Mouse (Mus musculus): ENCODE measurements around the gene Nell1. TPM values are rescaled to one million over a fixed set of nuclear protein-coding genes. Genes with fewer than 3 reads are reported as not detected.

Gene Nell1
- total and polyA plus RNA-seq, 2 experiments from 2014 or later, result 56.9 to 68.7 TPM

DNA sequence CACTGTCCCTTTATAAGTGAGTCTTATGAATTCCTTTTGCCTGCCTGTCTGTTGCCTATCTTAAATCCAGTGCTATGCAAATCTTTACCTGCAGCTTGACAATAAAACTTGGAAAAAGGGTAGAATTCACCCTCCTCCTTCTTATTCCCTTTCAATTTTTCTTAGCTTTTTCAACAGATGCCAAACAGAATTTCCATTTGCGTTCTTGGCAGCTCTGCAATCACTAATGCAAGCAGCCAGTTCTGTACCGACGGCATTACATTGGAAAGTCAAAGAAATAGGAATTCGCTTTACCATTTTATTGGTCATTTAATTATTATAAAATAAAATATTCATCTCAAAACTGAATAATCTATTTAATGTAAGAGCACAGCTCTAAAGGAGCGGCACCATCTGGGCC is 781.7 kb downstream of the Nell1 start:
- Histone ChIP-seq H3K27me3 (ENCODE audit: insufficient read depth, low read length) (no peaks in the 10 kb centered on the region), H3K27ac (ENCODE audit: low read depth, low read length) (no peak overlapping the region), H3K9ac (replicated peaks; ENCODE audit: low read length, poor library complexity, severe bottlenecking) (no peak overlapping the region), H3K36me3 (ENCODE audit: insufficient read depth, low read length) (no peaks in the 10 kb centered on the region), H3K4me2 (ENCODE audit: low read depth, low read length, poor library complexity, severe bottlenecking) (no peak overlapping the region), H3K4me3 (ENCODE audit: low read depth, low read length) (no peak overlapping the region), H3K9me3 (ENCODE audit: low read length) (no peaks in the 10 kb centered on the region), H3K4me1 (ENCODE audit: insufficient read depth, low read length) (no peaks in the 10 kb centered on the region)
- ATAC-seq (ENCODE audit: low FRiP score) (no peak), DNase-seq (ENCODE audit: low spot score) (no peak)
- TF ChIP-seq CTCF (IDR thresholded peaks at IDR 0.05), result no peak
- WGBS, result 53% methylated on average over 5 of the region's 5 CpGs

DNA sequence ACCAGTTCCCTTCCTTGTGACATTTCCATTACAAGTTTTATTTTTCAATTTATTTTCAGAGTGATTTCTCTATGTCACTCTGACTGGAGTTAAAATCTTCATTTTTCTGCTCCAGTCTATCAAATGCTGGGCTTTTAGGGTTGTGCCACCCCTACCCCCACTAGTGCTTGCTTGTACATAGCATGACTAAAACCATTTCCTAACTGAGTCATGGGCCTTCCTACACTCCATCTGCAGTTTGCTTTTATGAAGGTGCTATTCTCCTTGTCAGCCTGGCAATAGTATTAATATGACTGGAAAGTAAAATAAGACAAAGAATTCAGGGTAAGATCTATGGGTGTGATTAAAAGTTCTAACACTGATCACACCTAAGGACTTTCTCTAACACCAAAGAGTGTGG is 798.9 kb downstream of the Nell1 start:
- DNase-seq (ENCODE audit: low spot score) (no peak), ATAC-seq (ENCODE audit: low FRiP score) (no peak)
- Histone ChIP-seq H3K36me3 (ENCODE audit: insufficient read depth, low read length) (no peaks in the 10 kb centered on the region), H3K27ac (ENCODE audit: low read depth, low read length) (no peak overlapping the region), H3K4me3 (ENCODE audit: low read depth, low read length) (no peak overlapping the region), H3K9me3 (ENCODE audit: low read length) (no peaks in the 10 kb centered on the region), H3K27me3 (ENCODE audit: insufficient read depth, low read length) (no peaks in the 10 kb centered on the region), H3K4me1 (ENCODE audit: insufficient read depth, low read length) (no peaks in the 10 kb centered on the region), H3K9ac (replicated peaks; ENCODE audit: low read length, poor library complexity, severe bottlenecking) (no peak overlapping the region), H3K4me2 (ENCODE audit: low read depth, low read length, poor library complexity, severe bottlenecking) (no peak overlapping the region)
- no peak for TF ChIP-seq CTCF (IDR thresholded peaks at IDR 0.05)

GRCm38 (mm10) chr7:50781105-50781504 is 806.4 kb downstream of the Nell1 start:
- no peak overlapping the region for H3K27ac ChIP-seq (ENCODE audit: low read depth, low read length)
- no peaks in the 10 kb centered on the region for H3K36me3 ChIP-seq (ENCODE audit: insufficient read depth, low read length)
- no peaks in the 10 kb centered on the region for H3K4me1 ChIP-seq (ENCODE audit: insufficient read depth, low read length)
- H3K9ac ChIP-seq (replicated peaks; ENCODE audit: low read length, poor library complexity, severe bottlenecking), result no peak overlapping the region
- H3K27me3 ChIP-seq (ENCODE audit: insufficient read depth, low read length), result no peaks in the 10 kb centered on the region
- WGBS, result 97% methylated on average over 1 of the region's 1 CpGs
- no peaks in the 10 kb centered on the region for H3K9me3 ChIP-seq (ENCODE audit: low read length)
- H3K4me3 ChIP-seq (ENCODE audit: low read depth, low read length), result no peak overlapping the region
- TF ChIP-seq CTCF (IDR thresholded peaks at IDR 0.05), result no peak
- no peak overlapping the region for H3K4me2 ChIP-seq (ENCODE audit: low read depth, low read length, poor library complexity, severe bottlenecking)
- ATAC-seq (ENCODE audit: low FRiP score) (no peak), DNase-seq (ENCODE audit: low spot score) (no peak)

GRCm38 (mm10) chr7:50783652-50784051 is 809.0 kb downstream of the Nell1 start:
- Histone ChIP-seq H3K9me3 (ENCODE audit: low read length) (no peaks in the 10 kb centered on the region), H3K4me1 (ENCODE audit: insufficient read depth, low read length) (no peaks in the 10 kb centered on the region), H3K27ac (ENCODE audit: low read depth, low read length) (no peak overlapping the region), H3K9ac (replicated peaks; ENCODE audit: low read length, poor library complexity, severe bottlenecking) (no peak overlapping the region), H3K36me3 (ENCODE audit: insufficient read depth, low read length) (no peaks in the 10 kb centered on the region), H3K27me3 (ENCODE audit: insufficient read depth, low read length) (no peaks in the 10 kb centered on the region), H3K4me3 (ENCODE audit: low read depth, low read length) (no peak overlapping the region), H3K4me2 (ENCODE audit: low read depth, low read length, poor library complexity, severe bottlenecking) (no peak overlapping the region)
- no peak for ATAC-seq (ENCODE audit: low FRiP score)
- peak; percentile 52 for DNase-seq (ENCODE audit: low spot score)
- TF ChIP-seq CTCF (IDR thresholded peaks at IDR 0.05), result peak; percentile 48
- WGBS, result 62% methylated on average over 1 of the region's 1 CpGs

DNA sequence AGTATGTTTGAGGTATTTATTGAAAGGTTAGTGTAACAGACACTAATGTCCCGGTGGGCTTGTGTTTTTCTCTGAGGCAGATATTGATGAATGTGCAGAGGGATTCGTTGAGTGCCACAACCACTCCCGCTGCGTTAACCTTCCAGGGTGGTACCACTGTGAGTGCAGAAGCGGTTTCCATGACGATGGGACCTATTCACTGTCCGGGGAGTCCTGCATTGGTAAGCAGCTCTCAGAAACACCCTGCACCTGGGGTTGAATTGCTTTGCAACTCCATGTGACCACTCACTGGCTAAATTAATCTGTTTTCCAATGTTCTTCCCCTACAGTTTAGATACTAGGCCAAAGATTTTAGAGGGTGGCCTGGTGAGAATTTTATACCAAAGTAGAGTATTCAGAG is 851.5 kb downstream of the Nell1 start:
- Histone ChIP-seq H3K4me3 (ENCODE audit: low read depth, low read length) (no peak overlapping the region), H3K36me3 (ENCODE audit: insufficient read depth, low read length) (no peaks in the 10 kb centered on the region), H3K27me3 (ENCODE audit: insufficient read depth, low read length) (no peaks in the 10 kb centered on the region), H3K4me1 (ENCODE audit: insufficient read depth, low read length) (peaks cover 3% of the 10 kb centered on the region; the same call in 1 of the 2 replicates), H3K27ac (ENCODE audit: low read depth, low read length) (no peak overlapping the region), H3K9ac (replicated peaks; ENCODE audit: low read length, poor library complexity, severe bottlenecking) (no peak overlapping the region), H3K4me2 (ENCODE audit: low read depth, low read length, poor library complexity, severe bottlenecking) (no peak overlapping the region), H3K9me3 (ENCODE audit: low read length) (no peaks in the 10 kb centered on the region)
- no peak for TF ChIP-seq CTCF (IDR thresholded peaks at IDR 0.05)
- ATAC-seq (ENCODE audit: low FRiP score) (no peak), DNase-seq (ENCODE audit: low spot score) (peak; percentile 6)
- 17% methylated on average over 7 of the region's 7 CpGs for WGBS

DNA sequence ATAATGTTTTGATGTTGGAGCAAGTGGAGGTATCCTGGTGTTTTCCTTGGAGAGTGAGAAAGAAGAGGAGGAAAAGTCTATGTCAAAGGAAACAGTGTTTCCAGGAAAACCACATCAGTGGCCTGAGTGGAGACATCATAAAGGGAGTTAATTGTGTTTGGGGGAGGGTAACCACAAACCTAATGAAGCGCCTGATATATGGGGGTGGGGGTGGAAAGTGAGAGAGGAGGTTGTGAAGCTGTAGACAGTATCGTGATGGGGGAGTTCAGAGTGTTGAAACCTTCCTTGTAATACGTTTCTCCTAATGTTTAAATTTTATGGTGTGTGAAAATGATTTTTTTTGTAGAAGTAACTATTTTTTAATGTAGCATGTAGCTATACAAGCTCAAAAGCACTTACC is 858.1 kb downstream of the Nell1 start:
- DNase-seq (ENCODE audit: low spot score) (no peak), ATAC-seq (ENCODE audit: low FRiP score) (no peak)
- Histone ChIP-seq H3K4me1 (ENCODE audit: insufficient read depth, low read length) (no peaks in the 10 kb centered on the region; the same call in 1 of the 2 replicates), H3K36me3 (ENCODE audit: insufficient read depth, low read length) (no peaks in the 10 kb centered on the region), H3K4me3 (ENCODE audit: low read depth, low read length) (no peak overlapping the region), H3K27me3 (ENCODE audit: insufficient read depth, low read length) (no peaks in the 10 kb centered on the region), H3K9ac (replicated peaks; ENCODE audit: low read length, poor library complexity, severe bottlenecking) (no peak overlapping the region), H3K4me2 (ENCODE audit: low read depth, low read length, poor library complexity, severe bottlenecking) (no peak overlapping the region), H3K27ac (ENCODE audit: low read depth, low read length) (no peak overlapping the region), H3K9me3 (ENCODE audit: low read length) (no peaks in the 10 kb centered on the region)
- 83% methylated on average over 3 of the region's 3 CpGs for WGBS
- no peak for TF ChIP-seq CTCF (IDR thresholded peaks at IDR 0.05)
